Mouse (Mus musculus) cerebellum, postnatal 25 days (tissue): ENCODE results near the gene Amd1.

Source experiments
- DNase-seq, 2 experiments: peaks; one replicate each; pipeline ENCODE4 v3.0.0; 2021; ENCODE audit warnings: mixed read lengths in 2 of 2

The Amd1 gene

GRCm38 (mm10) chr10:40301181-40302075 lies 558 bp downstream of the Amd1 start:
- DNase-seq, result peak; percentile 77 to 78

GRCm38 (mm10) chr10:40300648-40301171 lies 1.3 kb downstream of the Amd1 start:
- DNase-seq, result peak; percentile 82 to 86

GRCm38 (mm10) chr10:40292640-40293039 lies 9.3 kb downstream of the Amd1 start:
- DNase-seq, result no peak

GRCm38 (mm10) chr10:40286767-40287166 lies 15.2 kb downstream of the Amd1 start:
- no peak for DNase-seq

- no peak for DNase-seq
These were observed 16.4 kb downstream of the Amd1 start for GRCm38 (mm10) chr10:40285571-40285970.

GRCm38 (mm10) chr10:40284997-40285396 lies 17.0 kb downstream of the Amd1 start:
- DNase-seq, result no peak

- DNase-seq, result no peak
These were observed 17.7 kb downstream of the Amd1 start for GRCm38 (mm10) chr10:40284179-40284831.

- peak in 1 of 2 experiments; percentile 10 for DNase-seq
These were observed 18.4 kb downstream of the Amd1 start for GRCm38 (mm10) chr10:40283636-40284035.

GRCm38 (mm10) chr10:40281565-40281964 lies 20.4 kb downstream of the Amd1 start:
- no peak for DNase-seq

GRCm38 (mm10) chr10:40278317-40278716 lies 23.7 kb downstream of the Amd1 start:
- DNase-seq, result no peak

- no peak for DNase-seq
These were observed 26.0 kb downstream of the Amd1 start for GRCm38 (mm10) chr10:40275991-40276390.

GRCm38 (mm10) chr10:40273938-40274337 lies 28.0 kb downstream of the Amd1 start:
- no peak for DNase-seq

GRCm38 (mm10) chr10:40271216-40271615 lies 30.8 kb downstream of the Amd1 start:
- no peak for DNase-seq

GRCm38 (mm10) chr10:40264920-40265319 lies 37.1 kb downstream of the Amd1 start:
- DNase-seq, result no peak

GRCm38 (mm10) chr10:40263691-40264090 lies 38.3 kb downstream of the Amd1 start:
- DNase-seq, result no peak

- DNase-seq, result no peak
These were observed 39.8 kb downstream of the Amd1 start for GRCm38 (mm10) chr10:40262200-40262599.

- DNase-seq, result no peak
These were observed 41.7 kb downstream of the Amd1 start for GRCm38 (mm10) chr10:40260305-40260704.

- DNase-seq, result no peak
These were observed 42.4 kb downstream of the Amd1 start for GRCm38 (mm10) chr10:40259542-40259941.

GRCm38 (mm10) chr10:40258976-40259375 lies 43.0 kb downstream of the Amd1 start:
- DNase-seq, result peak; percentile 28 to 69

- DNase-seq, result peak; percentile 22 to 43
These were observed 43.5 kb downstream of the Amd1 start for GRCm38 (mm10) chr10:40258401-40258966.

GRCm38 (mm10) chr10:40257414-40258255 lies 44.4 kb downstream of the Amd1 start, which contains the start of gene Gtf3c6:
TSS of gene Gtf3c6 (minus strand) at chr10:40258108.
- peak; percentile 95 to 97 for DNase-seq

GRCm38 (mm10) chr10:40256716-40257115 lies 45.3 kb downstream of the Amd1 start:
- DNase-seq, result peak; percentile 34 to 66
